Mouse (Mus musculus) ES-E14 (cell line): ENCODE measurements around the gene Edaradd.

ENCODE experiments used
- CHD2 ChIP-seq: IDR thresholded peaks from 2 replicates; pipeline ENCODE4 v1.6.1; 2014; ENCODE audit warnings: mild to moderate bottlenecking, low read depth, low read length, inconsistent platforms
- ZC3H11A ChIP-seq: IDR thresholded peaks from 2 replicates; pipeline ENCODE4 v1.6.1; 2012; ENCODE audit warnings: low read depth, mild to moderate bottlenecking, inconsistent platforms, low read length, borderline replicate concordance
- ZNF384 ChIP-seq: IDR thresholded peaks from 2 replicates; pipeline ENCODE4 v1.6.1; 2012; ENCODE audit warnings: low read depth, low read length, inconsistent platforms

DNA sequence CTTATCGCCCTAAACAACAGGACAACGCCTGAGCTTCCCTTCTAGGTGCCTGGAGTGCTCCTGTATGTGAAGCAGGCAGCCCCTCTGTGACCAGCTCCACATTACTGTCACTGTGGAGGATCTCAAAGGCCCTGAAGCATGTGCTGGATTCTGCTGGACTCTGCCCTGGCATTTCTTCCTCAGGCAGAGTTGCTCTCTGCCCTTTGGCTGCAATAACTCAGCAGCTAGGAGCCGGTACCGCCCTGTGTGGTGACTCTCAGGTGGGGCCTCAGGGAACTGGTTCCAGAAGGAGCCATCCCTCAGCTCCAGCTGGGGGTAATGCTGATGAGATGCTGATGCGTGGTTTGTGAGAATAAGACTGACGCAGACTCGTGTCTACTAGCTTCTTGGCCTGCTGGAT lies 63.5 kb downstream of the Edaradd start:
- no peak for TF ChIP-seq ZC3H11A
- no peak for TF ChIP-seq ZNF384
- no peak for TF ChIP-seq CHD2
